Mouse (Mus musculus): Measurements from ENCODE around the gene Sarm1. TPM values are rescaled to one million over a fixed set of nuclear protein-coding genes. Genes with fewer than 3 reads are reported as not detected.
"Not testable (repeated sequence)": the region's sequence is repeated elsewhere in the genome, so short reads cannot be mapped to it uniquely, and the experiment has no call there.

Gene Sarm1
- polyA plus RNA-seq (2012; rRNA removed), result 4.1 and 5.8 TPM in 2 replicates

- no peak for DNase-seq (ENCODE audit: low read depth)
Observed at GRCm38 (mm10) chr11:78497544-78498522, at the start of gene Sarm1. Sarm1 (minus strand) TSS chr11:78497754.

- no peak for DNase-seq (ENCODE audit: low read depth)
Observed at GRCm38 (mm10) chr11:78545181-78545580, 47.6 kb upstream of the Sarm1 start.

- DNase-seq (ENCODE audit: low read depth), result no peak
Observed at GRCm38 (mm10) chr11:78544449-78545111, 47.0 kb upstream of the Sarm1 start.

- no peak for DNase-seq (ENCODE audit: low read depth)
Observed at GRCm38 (mm10) chr11:78540358-78540757, 42.8 kb upstream of the Sarm1 start.

GRCm38 (mm10) chr11:78536690-78537084 is 39.1 kb upstream of the Sarm1 start:
- no peak for DNase-seq (ENCODE audit: low read depth)

GRCm38 (mm10) chr11:78536080-78536689 is 38.6 kb upstream of the Sarm1 start, which contains the start of the genes Tnfaip1 and Ift20:
Tnfaip1 (minus strand) TSS chr11:78536332.
Ift20 (plus strand) TSS chr11:78536361.
- DNase-seq (ENCODE audit: low read depth), result peak; percentile 96

GRCm38 (mm10) chr11:78535376-78536079 is 38.0 kb upstream of the Sarm1 start:
- DNase-seq (ENCODE audit: low read depth), result no peak

- no peak for DNase-seq (ENCODE audit: low read depth)
Observed at GRCm38 (mm10) chr11:78534516-78534915, 37.0 kb upstream of the Sarm1 start.

- DNase-seq (ENCODE audit: low read depth), result not testable (repeated sequence)
Observed at GRCm38 (mm10) chr11:78531515-78531914, 34.0 kb upstream of the Sarm1 start.

- no peak for DNase-seq (ENCODE audit: low read depth)
Observed at GRCm38 (mm10) chr11:78531046-78531445, 33.5 kb upstream of the Sarm1 start.

GRCm38 (mm10) chr11:78530001-78530400 is 32.4 kb upstream of the Sarm1 start:
- DNase-seq (ENCODE audit: low read depth), result no peak

- DNase-seq (ENCODE audit: low read depth), result no peak
Observed at GRCm38 (mm10) chr11:78528714-78529113, 31.2 kb upstream of the Sarm1 start.

- DNase-seq (ENCODE audit: low read depth), result no peak
Observed at GRCm38 (mm10) chr11:78524838-78525237, 27.3 kb upstream of the Sarm1 start.

- DNase-seq (ENCODE audit: low read depth), result no peak
Observed at GRCm38 (mm10) chr11:78523241-78523955, 25.8 kb upstream of the Sarm1 start.

- no peak for DNase-seq (ENCODE audit: low read depth)
Observed at GRCm38 (mm10) chr11:78522481-78522997, 25.0 kb upstream of the Sarm1 start.

GRCm38 (mm10) chr11:78521880-78522279 is 24.3 kb upstream of the Sarm1 start:
- no peak for DNase-seq (ENCODE audit: low read depth)

GRCm38 (mm10) chr11:78518931-78519330 is 21.4 kb upstream of the Sarm1 start:
- no peak for DNase-seq (ENCODE audit: low read depth)

- no peak for DNase-seq (ENCODE audit: low read depth)
Observed at GRCm38 (mm10) chr11:78515549-78516325, 18.2 kb upstream of the Sarm1 start.

- DNase-seq (ENCODE audit: low read depth), result no peak
Observed at GRCm38 (mm10) chr11:78513106-78513790, 15.7 kb upstream of the Sarm1 start.
